Mouse (Mus musculus) heart, postnatal 10 days (tissue): Measurements from ENCODE around the gene Gm3045. TPM values are rescaled to one million over a fixed set of nuclear protein-coding genes. Genes with fewer than 3 reads are reported as not detected.

Source experiments
- DNase-seq, 2 experiments: peaks; one replicate each; pipeline ENCODE4 v3.0.0; 2021
- intact Hi-C: fragments of 180-260 bp; cut with DNase I; formaldehyde crosslinking; loops from one replicate; pipeline ENCODE4 v1.15.1; 2025
- total RNA-seq, 2 experiments: library from RNA; stranded (reverse); gene quantifications; 2 replicates each; pipeline ENCODE4 v1.2.3; 2021

Gene Gm3045
- not detected for total RNA-seq

- DNase-seq = no peak
- intact Hi-C loops = no loop called here
Observed at GRCm38 (mm10) chr13:56426365-56426764, at the start of gene Gm3045. TSS of gene Gm3045 (plus strand) at chr13:56426594.

GRCm38 (mm10) chr13:56380855-56381685 lies 45.3 kb upstream of the Gm3045 start:
- DNase-seq = no peak
- intact Hi-C loops = no loop called here

- intact Hi-C loops = no loop called here
- no peak for DNase-seq
Observed at GRCm38 (mm10) chr13:56383406-56383805, 43.0 kb upstream of the Gm3045 start.

- no peak for DNase-seq
Observed at GRCm38 (mm10) chr13:56386411-56386810, 40.0 kb upstream of the Gm3045 start.

GRCm38 (mm10) chr13:56387374-56387773 lies 39.0 kb upstream of the Gm3045 start:
- peak in 1 of 2 experiments; percentile 29 for DNase-seq
- intact Hi-C loops = no loop called here

More at GRCm38 (mm10) chr13:56386411-56386810, 40.0 kb upstream of the Gm3045 start:
- intact Hi-C loops = no loop called here

- intact Hi-C loops = no loop called here
- no peak for DNase-seq
Observed at GRCm38 (mm10) chr13:56388042-56388441, 38.4 kb upstream of the Gm3045 start.

- peak; percentile 47 to 54 for DNase-seq
- intact Hi-C loops = no loop called here
Observed at GRCm38 (mm10) chr13:56397572-56397971, 28.8 kb upstream of the Gm3045 start.

GRCm38 (mm10) chr13:56401186-56401585 lies 25.2 kb upstream of the Gm3045 start:
- DNase-seq = no peak
- intact Hi-C loops = no loop called here

- intact Hi-C loops = no loop called here
Observed at GRCm38 (mm10) chr13:56403381-56404086, 22.9 kb upstream of the Gm3045 start.

GRCm38 (mm10) chr13:56404511-56405140 lies 21.8 kb upstream of the Gm3045 start:
- intact Hi-C loops = no loop called here
- no peak for DNase-seq

More at GRCm38 (mm10) chr13:56403381-56404086, 22.9 kb upstream of the Gm3045 start:
- DNase-seq = no peak

- intact Hi-C loops = no loop called here
- no peak for DNase-seq
Observed at GRCm38 (mm10) chr13:56412286-56412873, 14.0 kb upstream of the Gm3045 start.

- intact Hi-C loops = no loop called here
- no peak for DNase-seq
Observed at GRCm38 (mm10) chr13:56418685-56419483, 7.5 kb upstream of the Gm3045 start.

- DNase-seq = no peak
- intact Hi-C loops = no loop called here
Observed at GRCm38 (mm10) chr13:56419538-56419937, 6.9 kb upstream of the Gm3045 start.

GRCm38 (mm10) chr13:56422072-56422723 lies 4.2 kb upstream of the Gm3045 start:
- intact Hi-C loops = loop anchor here (1.0 kb wide), 1 partner anchor 143 kb away; no protein-coding TSS in a partner anchor
- peak; percentile 70 to 85 for DNase-seq

GRCm38 (mm10) chr13:56425931-56426330 lies 463 bp upstream of the Gm3045 start:
- DNase-seq = no peak
- intact Hi-C loops = no loop called here

- peak; percentile 60 to 79 for DNase-seq
- intact Hi-C loops = loop anchor here (1.0 kb wide), 2 partner anchors 150 to 232 kb away; no protein-coding TSS in a partner anchor
Observed at GRCm38 (mm10) chr13:56428724-56429500, 2.5 kb downstream of the Gm3045 start.

GRCm38 (mm10) chr13:56432496-56432895 lies 6.1 kb downstream of the Gm3045 start:
- intact Hi-C loops = no loop called here

GRCm38 (mm10) chr13:56433466-56433865 lies 7.1 kb downstream of the Gm3045 start:
- intact Hi-C loops = no loop called here
- DNase-seq = peak; percentile 25 to 66

More at GRCm38 (mm10) chr13:56432496-56432895, 6.1 kb downstream of the Gm3045 start:
- DNase-seq = no peak
